Mouse (Mus musculus): ENCODE results near the gene Naa35.

DNA sequence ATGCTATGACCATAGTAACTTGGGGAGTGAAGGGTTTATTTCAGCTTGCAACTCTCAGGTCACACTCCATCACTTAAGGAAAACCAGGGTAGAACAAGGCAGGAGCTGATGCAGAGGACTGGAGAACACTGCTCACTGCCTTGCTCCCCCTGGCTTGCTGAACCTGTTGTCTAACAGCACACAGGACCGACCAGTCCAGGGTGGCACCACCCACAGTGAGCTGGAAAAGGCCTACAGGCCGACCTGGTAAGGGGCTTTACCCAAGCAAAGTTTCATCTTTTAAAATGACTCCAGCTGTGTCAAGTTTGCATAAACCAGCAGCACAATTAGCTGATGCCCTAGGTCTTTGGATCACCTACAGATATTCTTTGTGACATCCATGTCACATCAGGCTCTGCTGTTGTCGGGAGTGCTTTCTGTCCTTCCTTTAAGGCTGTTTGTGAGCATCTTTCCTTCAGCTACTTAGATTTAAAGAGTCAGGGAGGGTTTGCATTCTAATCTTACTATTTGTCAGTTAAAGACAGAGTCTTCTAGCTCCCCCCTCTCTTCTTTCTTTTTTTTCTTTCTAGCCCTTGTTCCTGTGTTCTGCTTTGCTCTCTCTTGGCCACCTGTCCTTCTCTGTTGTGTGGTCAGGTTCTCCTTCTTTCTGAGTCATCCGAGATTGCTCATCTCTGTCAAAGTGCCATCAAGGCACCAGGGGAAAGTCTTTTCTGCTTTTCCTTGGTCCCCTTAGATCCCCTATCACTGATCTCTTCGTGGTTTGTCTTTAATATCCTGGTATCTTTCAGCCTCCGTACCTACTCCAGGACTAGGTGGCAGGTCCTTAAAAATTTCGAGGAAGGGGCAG, 36.8 kb downstream of the Naa35 start:
- TF ChIP-seq CTCF (IDR thresholded peaks at IDR 0.05; ENCODE audit: control insufficient read depth, insufficient read depth, insufficient replicate concordance, low read depth, low read length) (no peak), POLR2A (IDR thresholded peaks at IDR 0.05; ENCODE audit: control insufficient read depth, low read depth, low read length) (no peak)
